Mouse (Mus musculus) testis, adult 2 months (tissue): ENCODE measurements around the gene Arap1. TPM values are rescaled to one million over a fixed set of nuclear protein-coding genes. Genes with fewer than 3 reads are reported as not detected.

ENCODE experiments used
- H3K27ac ChIP-seq: fragments of 200-500 bp; 2 replicates; pipeline ENCODE4 v1.5.1; 2012; ENCODE audit warnings: low read depth, low read length; ENCODE audit not compliant: control insufficient read depth, insufficient read depth
- H3K27me3 ChIP-seq: fragments of 200-500 bp; 2 replicates; pipeline ENCODE4 v1.6.1; 2012; ENCODE audit warnings: mild to moderate bottlenecking, low read length, moderate library complexity; ENCODE audit not compliant: control insufficient read depth, insufficient read depth
- H3K36me3 ChIP-seq: fragments of 200-500 bp; 2 replicates; pipeline ENCODE4 v1.6.1; 2012; ENCODE audit warnings: mild to moderate bottlenecking, low read length; ENCODE audit not compliant: control insufficient read depth, insufficient read depth
- H3K4me1 ChIP-seq: fragments of 200-500 bp; 2 replicates; pipeline ENCODE4 v1.6.1; 2012; ENCODE audit warnings: low read length; ENCODE audit not compliant: control insufficient read depth, insufficient read depth
- H3K4me3 ChIP-seq: fragments of 200-500 bp; 2 replicates; pipeline ENCODE4 v1.5.1; 2012; ENCODE audit warnings: low read depth, mild to moderate bottlenecking, low read length, moderate library complexity, mixed read lengths; ENCODE audit not compliant: control insufficient read depth
- CTCF ChIP-seq: fragments of 200-500 bp; IDR thresholded peaks from 2 replicates; pipeline ENCODE4 v1.5.1; 2012; ENCODE audit warnings: low read depth, mild to moderate bottlenecking, inconsistent platforms, low read length, moderate library complexity; ENCODE audit not compliant: control insufficient read depth, insufficient read depth, insufficient replicate concordance
- POLR2A ChIP-seq: fragments of 200-500 bp; IDR thresholded peaks from 2 replicates; pipeline ENCODE4 v1.6.1; 2012; ENCODE audit warnings: low read depth, mild to moderate bottlenecking, inconsistent platforms, low read length, moderate library complexity; ENCODE audit not compliant: control insufficient read depth
- polyA plus RNA-seq: library from polyadenylated mRNA; depleted of rRNA; stranded (reverse); fragments of >200 nt; gene quantifications from 2 replicates; pipeline ENCODE4 v1.2.3, GENCODE M21; 2012

Arap1 gene
- polyA plus RNA-seq, 1 experiment: 4.9 TPM

DNA sequence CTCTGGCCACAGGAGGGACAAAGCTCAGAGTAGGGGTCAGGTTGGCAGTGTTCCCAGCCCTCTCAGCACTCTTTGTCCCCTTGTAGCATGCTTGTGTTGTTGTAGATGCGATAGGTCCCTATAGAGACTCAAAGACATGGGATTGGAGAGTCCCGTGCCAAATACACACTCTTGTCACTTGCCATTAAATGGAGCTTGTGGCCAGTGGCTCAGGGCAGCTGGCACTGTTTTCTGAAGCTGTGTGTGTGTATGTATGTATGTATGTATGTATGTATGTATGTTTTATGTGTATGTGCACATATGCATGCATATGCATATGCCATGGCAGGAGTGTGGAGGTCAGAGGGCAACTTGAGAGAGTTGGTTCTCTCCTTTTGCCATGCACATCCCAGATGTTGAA, 20.1 kb upstream of the Arap1 start:
- Histone ChIP-seq H3K4me3 (no peak overlapping the region), H3K27me3 (no peaks in the 10 kb centered on the region), H3K27ac (no peak overlapping the region), H3K4me1 (peaks cover 8% of the 10 kb centered on the region), H3K36me3 (no peaks in the 10 kb centered on the region)
- TF ChIP-seq POLR2A: no peak
- no peak for TF ChIP-seq CTCF

GRCm38 (mm10) chr7:101328621-101329158, 19.2 kb upstream of the Arap1 start:
- H3K4me1 ChIP-seq: peaks cover 4% of the 10 kb centered on the region; the same call in 1 of the 2 replicates
- H3K27me3 ChIP-seq: no peaks in the 10 kb centered on the region
- TF ChIP-seq POLR2A: no peak
- no peak for TF ChIP-seq CTCF
- H3K27ac ChIP-seq: no peak overlapping the region
- no peaks in the 10 kb centered on the region for H3K36me3 ChIP-seq
- H3K4me3 ChIP-seq: no peak overlapping the region

DNA sequence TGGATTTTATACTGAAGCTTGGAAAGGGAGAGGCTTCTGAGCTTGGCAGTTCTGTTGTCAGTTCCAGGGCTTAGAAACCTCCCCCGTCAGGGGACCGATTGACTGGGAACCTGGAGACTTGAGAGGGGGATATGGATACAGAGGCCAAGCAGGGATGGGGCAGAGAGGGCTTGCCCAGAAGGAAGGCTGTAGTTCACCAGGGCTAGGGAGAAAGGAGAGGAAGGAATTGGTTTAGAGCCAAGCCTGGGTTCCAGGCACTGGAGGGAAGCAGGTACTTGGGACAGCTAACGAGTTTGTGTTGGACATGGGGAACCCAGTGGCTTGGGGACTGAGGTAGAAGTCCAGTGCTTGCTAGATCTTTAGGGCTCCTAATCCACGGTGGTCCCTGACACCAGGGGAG, 18.3 kb upstream of the Arap1 start:
- no peaks in the 10 kb centered on the region for H3K36me3 ChIP-seq
- no peak for TF ChIP-seq POLR2A
- TF ChIP-seq CTCF: no peak
- H3K4me3 ChIP-seq: no peak overlapping the region
- no peak overlapping the region for H3K27ac ChIP-seq
- H3K4me1 ChIP-seq: peaks cover under 1% of the 10 kb centered on the region; the same call in 1 of the 2 replicates
- H3K27me3 ChIP-seq: no peaks in the 10 kb centered on the region

- Histone ChIP-seq H3K36me3 (no peaks in the 10 kb centered on the region), H3K4me3 (no peak overlapping the region), H3K27ac (no peak overlapping the region), H3K27me3 (no peaks in the 10 kb centered on the region), H3K4me1 (no peaks in the 10 kb centered on the region)
- TF ChIP-seq CTCF (no peak), POLR2A (no peak)
Measured at GRCm38 (mm10) chr7:101330074-101330840, 17.6 kb upstream of the Arap1 start.

- H3K27me3 ChIP-seq: no peaks in the 10 kb centered on the region
- H3K4me3 ChIP-seq: no peak overlapping the region
- TF ChIP-seq CTCF (no peak), POLR2A (no peak)
- H3K36me3 ChIP-seq: no peaks in the 10 kb centered on the region
- no peak overlapping the region for H3K27ac ChIP-seq
- H3K4me1 ChIP-seq: no peaks in the 10 kb centered on the region
Measured at GRCm38 (mm10) chr7:101330841-101331173, 17.1 kb upstream of the Arap1 start.

DNA sequence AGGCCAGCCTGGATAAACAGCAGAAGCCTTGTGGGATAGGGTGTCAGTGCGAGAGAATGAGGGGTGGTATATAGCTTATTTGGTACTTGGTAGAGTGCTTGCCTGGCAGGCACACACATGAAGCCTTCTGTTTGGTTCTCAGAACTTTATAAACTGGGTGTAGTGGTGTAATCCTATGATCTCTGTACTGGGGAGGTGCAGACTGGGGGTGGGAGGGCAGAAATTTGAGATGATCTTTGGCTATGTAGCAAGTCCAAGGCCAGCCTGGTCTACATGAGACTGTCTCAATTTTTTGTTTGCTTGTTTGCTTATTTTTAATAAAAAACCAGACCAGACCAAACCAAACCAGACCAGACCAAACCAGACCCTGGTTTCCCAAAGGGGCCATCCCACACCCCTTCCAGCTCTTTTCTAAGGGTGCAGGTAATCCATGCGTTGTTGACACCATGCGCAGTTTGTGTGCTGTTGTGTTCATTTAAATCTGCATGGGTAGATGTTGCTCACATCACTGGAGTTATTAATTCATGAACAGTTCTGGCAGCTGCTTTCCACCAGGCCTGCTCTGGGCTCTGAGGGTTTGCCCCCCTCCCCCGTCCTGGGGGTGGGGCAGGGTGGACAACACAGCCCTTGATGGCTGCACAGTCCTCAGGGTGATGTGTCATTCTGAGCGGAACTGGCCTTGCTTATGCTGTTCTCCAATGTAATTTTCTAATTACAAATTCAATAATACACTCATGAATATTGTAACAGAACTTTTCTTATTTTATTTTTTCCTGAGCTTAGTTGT, 15.6 kb upstream of the Arap1 start:
- no peak overlapping the region for H3K4me3 ChIP-seq
- no peak overlapping the region for H3K27ac ChIP-seq
- H3K4me1 ChIP-seq: no peaks in the 10 kb centered on the region
- no peaks in the 10 kb centered on the region for H3K36me3 ChIP-seq
- no peaks in the 10 kb centered on the region for H3K27me3 ChIP-seq
- no peak for TF ChIP-seq POLR2A
- no peak for TF ChIP-seq CTCF

DNA sequence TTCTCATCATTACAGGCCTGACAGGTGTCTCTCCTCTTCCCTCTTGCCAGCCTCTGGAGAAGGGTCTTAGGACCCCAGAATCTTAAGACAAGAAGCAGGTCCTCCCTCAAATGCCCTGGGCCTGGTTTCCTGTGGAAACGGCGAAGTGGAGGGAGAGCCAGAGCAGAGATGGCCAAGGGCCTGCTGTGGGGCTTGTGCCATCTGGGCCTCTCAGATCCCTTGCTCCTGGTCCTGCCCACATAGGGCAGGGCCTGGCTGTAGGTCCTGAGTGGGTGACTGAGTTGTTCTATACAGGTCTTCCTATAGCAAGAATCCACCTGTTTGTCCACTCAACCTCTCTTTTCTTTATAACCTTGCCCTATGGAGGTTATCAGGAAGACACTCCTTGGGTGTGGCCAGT, 12.6 kb upstream of the Arap1 start:
- H3K27me3 ChIP-seq: no peaks in the 10 kb centered on the region
- no peak overlapping the region for H3K4me3 ChIP-seq
- no peak for TF ChIP-seq CTCF
- H3K27ac ChIP-seq: no peak overlapping the region
- no peaks in the 10 kb centered on the region for H3K4me1 ChIP-seq
- H3K36me3 ChIP-seq: no peaks in the 10 kb centered on the region
